Mouse (Mus musculus) hindbrain, embryonic 16.5 days (tissue): Measurements from ENCODE around the gene Aoc2. TPM values are rescaled to one million over a fixed set of nuclear protein-coding genes. Genes with fewer than 3 reads are reported as not detected.
"Not testable (repeated sequence)": the region's sequence is repeated elsewhere in the genome, so short reads cannot be mapped to it uniquely, and the experiment has no call there.

Experiments used
- ATAC-seq: fragments of 200-750 bp; cut with Nextera tagmentation; 2 replicates; pipeline ENCODE4 v1.8.0; 2017; ENCODE audit warnings: moderate TSS enrichment, moderate library complexity
- H3K27ac ChIP-seq: fragments of 300-500 bp; sonication (generic); 2 replicates; pipeline ENCODE4 v1.5.1; 2014; ENCODE audit warnings: low read depth, mild to moderate bottlenecking, control low read depth, low read length, moderate library complexity
- H3K27me3 ChIP-seq: fragments of 300-500 bp; sonication (generic); replicated peaks from 2 replicates; pipeline ENCODE4 v1.6.1; 2014; ENCODE audit warnings: low read length; ENCODE audit not compliant: control insufficient read depth, insufficient read depth
- H3K36me3 ChIP-seq: fragments of 300-500 bp; sonication (generic); 2 replicates; pipeline ENCODE4 v1.6.1; 2014; ENCODE audit warnings: mild to moderate bottlenecking, low read length, moderate library complexity, mixed read lengths; ENCODE audit not compliant: control insufficient read depth, insufficient read depth
- H3K4me1 ChIP-seq: fragments of 300-500 bp; sonication (generic); 2 replicates; pipeline ENCODE4 v1.6.1; 2014; ENCODE audit warnings: low read depth, low read length; ENCODE audit not compliant: control insufficient read depth, insufficient read depth
- H3K4me2 ChIP-seq: fragments of 300-500 bp; sonication (generic); 2 replicates; pipeline ENCODE4 v1.6.1; 2014; ENCODE audit warnings: mild to moderate bottlenecking, low read length, control low read depth, moderate library complexity
- H3K4me3 ChIP-seq: fragments of 300-500 bp; sonication (generic); 2 replicates; pipeline ENCODE4 v1.5.1; 2014; ENCODE audit warnings: mild to moderate bottlenecking, low read length, control low read depth, moderate library complexity
- H3K9ac ChIP-seq: fragments of 300-500 bp; sonication (generic); 2 replicates; pipeline ENCODE4 v1.6.1; 2014; ENCODE audit warnings: low read depth, mild to moderate bottlenecking, control low read depth, low read length, moderate library complexity
- H3K9me3 ChIP-seq: fragments of 300-500 bp; sonication (generic); 2 replicates; pipeline ENCODE4 v1.6.1; 2014; ENCODE audit warnings: mild to moderate bottlenecking, low read length, moderate library complexity; ENCODE audit not compliant: control insufficient read depth
- WGBS: fragments of 180-500 bp; shearing (Covaris S2); extraction: QIAGEN DNeasy Blood & Tissue Kit; methylation state at CpG from one replicate; pipeline ENCODE4 v1.1.7; 2014; 5-methylcytosine and 5-hydroxymethylcytosine counted together
- microRNA-seq: library from miRNA; unstranded; fragments of <30 nt; microRNA quantifications from one replicate; pipeline ENCODE4, GENCODE M21; 2017
- polyA plus RNA-seq: library from polyadenylated mRNA; unstranded; fragments of >200 nt; fragmentation: Nextera tagmentation; extraction: Ambion mirVana; gene quantifications from 2 replicates; pipeline ENCODE4 v1.2.1, GENCODE M21; 2015

The Aoc2 gene
- polyA plus RNA-seq, 1 experiment from 2014 or later = 0.93 TPM

- no peaks in the 10 kb centered on the region for H3K9me3 ChIP-seq
- WGBS = 76% methylated on average over 3 of the region's 3 CpGs
- no peaks in the 10 kb centered on the region for H3K4me1 ChIP-seq
- no peaks in the 10 kb centered on the region for H3K27me3 ChIP-seq
- no peaks in the 10 kb centered on the region for H3K36me3 ChIP-seq
- no peak overlapping the region for H3K27ac ChIP-seq
- ATAC-seq = no peak
- H3K9ac ChIP-seq = no peak overlapping the region
- no peak overlapping the region for H3K4me3 ChIP-seq
- no peak overlapping the region for H3K4me2 ChIP-seq
Observed at GRCm38 (mm10) chr11:101360651-101361113, 35.8 kb downstream of the Aoc2 start.

DNA sequence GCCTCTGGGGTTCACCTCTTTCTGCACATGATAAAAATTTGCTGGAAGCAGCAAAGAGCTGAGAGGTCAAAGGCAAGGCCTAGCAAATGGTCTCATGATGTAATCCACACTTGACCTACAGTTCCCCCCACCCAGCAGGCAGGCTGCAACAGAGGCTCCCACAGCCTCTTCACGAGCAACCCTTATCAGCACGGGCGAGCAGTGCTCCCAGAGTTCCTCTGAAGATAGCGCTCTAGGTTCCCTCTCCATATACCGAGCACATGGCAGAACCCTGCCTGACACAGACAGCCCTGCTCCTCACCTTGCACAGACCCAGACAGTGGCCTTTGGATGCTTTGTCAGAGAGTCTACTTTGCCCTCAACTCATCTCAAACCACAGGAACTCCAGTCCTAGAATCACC lies 39.7 kb downstream of the Aoc2 start:
- Histone ChIP-seq H3K4me1 (no peaks in the 10 kb centered on the region), H3K4me3 (no peak overlapping the region), H3K4me2 (no peak overlapping the region), H3K9ac (no peak overlapping the region), H3K27me3 (no peaks in the 10 kb centered on the region), H3K36me3 (no peaks in the 10 kb centered on the region), H3K27ac (no peak overlapping the region), H3K9me3 (no peaks in the 10 kb centered on the region)
- no peak for ATAC-seq
- WGBS = 86% methylated on average over 5 of the region's 5 CpGs

- ATAC-seq = no peak
- no peaks in the 10 kb centered on the region for H3K27me3 ChIP-seq
- H3K9ac ChIP-seq = no peak within 1 kb of the TSS
- no peaks in the 10 kb centered on the region for H3K4me1 ChIP-seq
- H3K27ac ChIP-seq = no peak within 1 kb of the TSS
- no peak within 1 kb of the TSS for H3K4me3 ChIP-seq
- no peak within 1 kb of the TSS for H3K4me2 ChIP-seq
- no peaks in the 10 kb centered on the region for H3K36me3 ChIP-seq
- 89% methylated on average over 8 of the region's 8 CpGs for WGBS
- no peaks in the 10 kb centered on the region for H3K9me3 ChIP-seq
Observed at GRCm38 (mm10) chr11:101367326-101367935, 42.6 kb downstream of the Aoc2 start, which contains the start of gene G6pc. G6pc (plus strand) TSS chr11:101367561.

- Histone ChIP-seq H3K27me3 (no peaks in the 10 kb centered on the region), H3K4me1 (no peaks in the 10 kb centered on the region), H3K27ac (no peak overlapping the region), H3K36me3 (no peaks in the 10 kb centered on the region), H3K4me2 (no peak overlapping the region), H3K9ac (no peak overlapping the region), H3K4me3 (no peak overlapping the region), H3K9me3 (no peaks in the 10 kb centered on the region)
- ATAC-seq = no peak
- WGBS = 78% methylated on average over 5 of the region's 5 CpGs
Observed at GRCm38 (mm10) chr11:101370141-101370540, 45.3 kb downstream of the Aoc2 start.

GRCm38 (mm10) chr11:101374421-101374938 lies 49.6 kb downstream of the Aoc2 start:
- Histone ChIP-seq H3K9ac (no peak overlapping the region), H3K27ac (no peak overlapping the region), H3K9me3 (no peaks in the 10 kb centered on the region), H3K4me1 (no peaks in the 10 kb centered on the region), H3K4me3 (no peak overlapping the region), H3K27me3 (no peaks in the 10 kb centered on the region), H3K4me2 (no peak overlapping the region), H3K36me3 (no peaks in the 10 kb centered on the region)
- ATAC-seq = no peak
- 71% methylated on average over 7 of the region's 7 CpGs for WGBS

DNA sequence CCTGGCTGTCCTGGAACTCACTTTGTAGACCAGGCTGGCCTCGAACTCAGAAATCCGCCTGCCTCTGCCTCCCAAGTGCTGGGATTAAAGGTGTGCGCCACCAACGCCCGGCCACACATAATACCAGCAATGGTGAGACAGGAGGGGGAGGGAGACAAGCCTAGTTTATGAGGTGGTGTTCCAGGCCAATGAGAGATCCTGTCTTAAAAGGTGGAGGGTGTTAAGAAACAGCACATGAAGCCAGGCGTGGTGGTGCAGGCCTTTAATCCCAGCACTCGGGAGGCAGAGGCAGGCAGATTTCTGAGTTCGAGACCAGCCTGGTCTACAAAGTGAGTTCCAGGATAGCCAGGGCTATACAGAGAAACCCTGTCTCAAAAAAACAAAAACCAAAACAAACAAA lies 53.3 kb downstream of the Aoc2 start:
- WGBS = 98% methylated on average over 8 of the region's 8 CpGs
- not testable (repeated sequence) for H3K27ac ChIP-seq, H3K4me2 ChIP-seq, H3K9me3 ChIP-seq, ATAC-seq, H3K9ac ChIP-seq, H3K36me3 ChIP-seq, H3K4me1 ChIP-seq, H3K4me3 ChIP-seq, H3K27me3 ChIP-seq

DNA sequence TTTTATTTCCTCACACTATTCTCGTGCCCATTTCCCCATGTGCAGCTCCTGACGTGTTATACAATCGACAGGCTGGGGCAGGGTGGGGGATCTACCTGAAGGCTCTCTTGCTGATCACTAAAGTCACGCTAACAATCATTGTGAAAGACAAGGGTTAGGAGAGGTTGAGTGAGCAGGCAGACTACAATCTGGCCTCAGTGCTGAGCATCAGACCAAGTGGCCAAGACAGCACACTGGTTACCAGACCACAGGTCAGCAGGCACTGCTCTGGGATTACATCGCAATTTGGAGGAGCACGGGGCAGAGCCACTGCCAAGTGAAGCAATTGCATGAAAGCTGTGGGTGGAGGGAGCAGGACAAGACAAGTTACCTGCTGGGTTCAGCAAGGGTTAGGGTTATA lies 54.1 kb downstream of the Aoc2 start:
- Histone ChIP-seq H3K4me1 (no peaks in the 10 kb centered on the region), H3K9me3 (no peaks in the 10 kb centered on the region), H3K9ac (no peak overlapping the region), H3K4me2 (no peak overlapping the region), H3K4me3 (no peak overlapping the region), H3K36me3 (no peaks in the 10 kb centered on the region), H3K27ac (no peak overlapping the region), H3K27me3 (no peaks in the 10 kb centered on the region)
- no peak for ATAC-seq
- 87% methylated on average over 6 of the region's 6 CpGs for whole genome bisulfite sequencing

Small RNA genes lying within 50 kb of the gene (microRNA-seq; reads per million reads assigned to microRNA genes)
- not detected for gene Gm25593

Other genes starting within 250 kb of the Aoc2 start
- gene Hsd17b1, start 246.7 kb upstream of the Aoc2 start, polyA plus RNA-seq = 0.26 and 0.50 TPM in 2 replicates
- 42.5 and 45.9 TPM in 2 replicates for gene Coasy, start 242.5 kb upstream of the Aoc2 start, polyA plus RNA-seq
- gene Mlx, start 237.8 kb upstream of the Aoc2 start, polyA plus RNA-seq = 91.5 and 101 TPM in 2 replicates
- 17.9 and 19.0 TPM in 2 replicates for gene Psmc3ip, start 229.6 kb upstream of the Aoc2 start, polyA plus RNA-seq
- gene Retreg3, start 205.2 kb upstream of the Aoc2 start, polyA plus RNA-seq = 22.8 and 24.3 TPM in 2 replicates
- gene Tubg1, start 205.1 kb upstream of the Aoc2 start, polyA plus RNA-seq = 79.6 and 80.2 TPM in 2 replicates
- gene Tubg2, start 169.2 kb upstream of the Aoc2 start, polyA plus RNA-seq = 56.9 and 60.3 TPM in 2 replicates
- 8.7 and 11.2 TPM in 2 replicates for gene Cntnap1, start 154.5 kb upstream of the Aoc2 start, polyA plus RNA-seq
- 9.3 and 9.5 TPM in 2 replicates for gene Plekhh3, start 153.7 kb upstream of the Aoc2 start, polyA plus RNA-seq
- gene Ccr10, start 149.6 kb upstream of the Aoc2 start, polyA plus RNA-seq = 0.32 and 0.60 TPM in 2 replicates
- 30.0 and 32.4 TPM in 2 replicates for gene Ezh1, start 98.6 kb upstream of the Aoc2 start, polyA plus RNA-seq
- gene Ramp2, start 79.0 kb upstream of the Aoc2 start, polyA plus RNA-seq = 100 and 108 TPM in 2 replicates
- gene Vps25, start 71.4 kb upstream of the Aoc2 start, polyA plus RNA-seq = 128 and 131 TPM in 2 replicates
- 7.2 and 7.3 TPM in 2 replicates for gene Wnk4, start 64.5 kb upstream of the Aoc2 start, polyA plus RNA-seq
- gene Cntd1, start 46.1 kb upstream of the Aoc2 start, polyA plus RNA-seq = 0.83 and 1.0 TPM in 2 replicates
- 226 and 232 TPM in 2 replicates for gene Coa3, start 45.9 kb upstream of the Aoc2 start, polyA plus RNA-seq
- 175 and 182 TPM in 2 replicates for gene Becn1, start 22.8 kb upstream of the Aoc2 start, polyA plus RNA-seq
- 106 and 117 TPM in 2 replicates for gene Psme3, start 8.8 kb upstream of the Aoc2 start, polyA plus RNA-seq
- gene Aoc3, start 5.5 kb downstream of the Aoc2 start, polyA plus RNA-seq = 0.15 and 0.29 TPM in 2 replicates
- gene G6pc, start 42.5 kb downstream of the Aoc2 start, polyA plus RNA-seq = not detected in 2 replicates
- 93.5 and 98.6 TPM in 2 replicates for gene Aarsd1, start 92.6 kb downstream of the Aoc2 start, polyA plus RNA-seq
- 8.1 and 9.5 TPM in 2 replicates for gene Gm27029, start 99.7 kb downstream of the Aoc2 start, polyA plus RNA-seq
- 30.7 and 33.6 TPM in 2 replicates for gene Rundc1, start 100.0 kb downstream of the Aoc2 start, polyA plus RNA-seq
- gene Ptges3l, start 100.3 kb downstream of the Aoc2 start, polyA plus RNA-seq = 3.1 and 3.9 TPM in 2 replicates
- 204 and 207 TPM in 2 replicates for gene Rpl27, start 117.2 kb downstream of the Aoc2 start, polyA plus RNA-seq
- gene Ifi35, start 123.3 kb downstream of the Aoc2 start, polyA plus RNA-seq = 3.9 and 4.8 TPM in 2 replicates
- gene Rnd2, start 139.9 kb downstream of the Aoc2 start, polyA plus RNA-seq = 83.2 and 90.6 TPM in 2 replicates
- 125 and 134 TPM in 2 replicates for gene Vat1, start 141.2 kb downstream of the Aoc2 start, polyA plus RNA-seq
- gene Brca1, start 226.9 kb downstream of the Aoc2 start, polyA plus RNA-seq = 2.0 and 3.0 TPM in 2 replicates
- gene Nbr1, start 227.1 kb downstream of the Aoc2 start, polyA plus RNA-seq = 80.5 and 93.2 TPM in 2 replicates